Mouse (Mus musculus): ENCODE results near the gene Lrrc8e. TPM values are rescaled to one million over a fixed set of nuclear protein-coding genes. Genes with fewer than 3 reads are reported as not detected.

Lrrc8e gene
- polyA plus RNA-seq, 1 experiment from 2014 or later = 0.39 TPM

GRCm38 (mm10) chr8:4216296-4216695, 10.3 kb upstream of the Lrrc8e start:
- Histone ChIP-seq H3K9me3 (replicated peaks; ENCODE audit: control insufficient read depth, low read length) (no peaks in the 10 kb centered on the region), H3K4me1 (ENCODE audit: control insufficient read depth, insufficient read depth, low read length) (peaks cover 27% of the 10 kb centered on the region), H3K27me3 (ENCODE audit: control insufficient read depth, insufficient read depth, low read length) (peaks cover 53% of the 10 kb centered on the region), H3K36me3 (ENCODE audit: control insufficient read depth, insufficient read depth) (no peaks in the 10 kb centered on the region), H3K4me3 (ENCODE audit: low read length) (peak overlapping the region; percentile 65), H3K9ac (ENCODE audit: low read length) (no peak overlapping the region), H3K4me2 (ENCODE audit: low read depth, low read length) (peak overlapping the region; percentile 95), H3K27ac (ENCODE audit: low read length) (no peak overlapping the region)
- WGBS = 13% methylated on average over 18 of the region's 18 CpGs
- ATAC-seq (replicated peaks; ENCODE audit: extremely low read depth, insufficient read depth, low FRiP score) = no peak

- Histone ChIP-seq H3K27me3 (ENCODE audit: control insufficient read depth, insufficient read depth, low read length) (peaks cover 53% of the 10 kb centered on the region), H3K9me3 (replicated peaks; ENCODE audit: control insufficient read depth, low read length) (no peaks in the 10 kb centered on the region), H3K36me3 (ENCODE audit: control insufficient read depth, insufficient read depth) (no peaks in the 10 kb centered on the region), H3K27ac (ENCODE audit: low read length) (no peak within 1 kb of the TSS), H3K4me1 (ENCODE audit: control insufficient read depth, insufficient read depth, low read length) (peaks cover 27% of the 10 kb centered on the region), H3K4me2 (ENCODE audit: low read depth, low read length) (peak within 1 kb of the TSS; percentile 95), H3K4me3 (ENCODE audit: low read length) (peak within 1 kb of the TSS; percentile 65), H3K9ac (ENCODE audit: low read length) (peak within 1 kb of the TSS; percentile 69)
- no peak for ATAC-seq (replicated peaks; ENCODE audit: extremely low read depth, insufficient read depth, low FRiP score)
- WGBS = 2% methylated on average over 44 of the region's 44 CpGs
Observed at GRCm38 (mm10) chr8:4216791-4217621, 9.6 kb upstream of the Lrrc8e start, which contains the start of gene Prr36. Gene Prr36, minus strand, starts transcription at chr8:4217459.

GRCm38 (mm10) chr8:4219617-4220016, 7.0 kb upstream of the Lrrc8e start:
- peaks cover 14% of the 10 kb centered on the region for H3K4me1 ChIP-seq (ENCODE audit: control insufficient read depth, insufficient read depth, low read length)
- no peaks in the 10 kb centered on the region for H3K9me3 ChIP-seq (replicated peaks; ENCODE audit: control insufficient read depth, low read length)
- no peak overlapping the region for H3K9ac ChIP-seq (ENCODE audit: low read length)
- no peak overlapping the region for H3K27ac ChIP-seq (ENCODE audit: low read length)
- no peak for ATAC-seq (replicated peaks; ENCODE audit: extremely low read depth, insufficient read depth, low FRiP score)
- no peak overlapping the region for H3K4me3 ChIP-seq (ENCODE audit: low read length)
- WGBS = 88% methylated on average over 3 of the region's 3 CpGs
- H3K4me2 ChIP-seq (ENCODE audit: low read depth, low read length) = no peak overlapping the region
- no peaks in the 10 kb centered on the region for H3K36me3 ChIP-seq (ENCODE audit: control insufficient read depth, insufficient read depth)
- peaks cover 43% of the 10 kb centered on the region for H3K27me3 ChIP-seq (ENCODE audit: control insufficient read depth, insufficient read depth, low read length)

GRCm38 (mm10) chr8:4222059-4222458, 4.6 kb upstream of the Lrrc8e start:
- Histone ChIP-seq H3K4me2 (ENCODE audit: low read depth, low read length) (no peak overlapping the region), H3K9me3 (replicated peaks; ENCODE audit: control insufficient read depth, low read length) (no peaks in the 10 kb centered on the region), H3K36me3 (ENCODE audit: control insufficient read depth, insufficient read depth) (no peaks in the 10 kb centered on the region), H3K9ac (ENCODE audit: low read length) (no peak overlapping the region), H3K27ac (ENCODE audit: low read length) (no peak overlapping the region), H3K4me1 (ENCODE audit: control insufficient read depth, insufficient read depth, low read length) (peaks cover 7% of the 10 kb centered on the region; the same call in 1 of the 2 replicates), H3K4me3 (ENCODE audit: low read length) (no peak overlapping the region), H3K27me3 (ENCODE audit: control insufficient read depth, insufficient read depth, low read length) (peaks cover 28% of the 10 kb centered on the region)
- no peak for ATAC-seq (replicated peaks; ENCODE audit: extremely low read depth, insufficient read depth, low FRiP score)

- H3K27me3 ChIP-seq (ENCODE audit: control insufficient read depth, insufficient read depth, low read length) = peaks cover 24% of the 10 kb centered on the region
- no peak overlapping the region; the same call in 1 of the 2 replicates for H3K9ac ChIP-seq (ENCODE audit: low read length)
- no peak for ATAC-seq (replicated peaks; ENCODE audit: extremely low read depth, insufficient read depth, low FRiP score)
- peak overlapping the region; percentile 37 for H3K4me3 ChIP-seq (ENCODE audit: low read length)
- WGBS = 26% methylated on average over 4 of the region's 4 CpGs
- no peak overlapping the region for H3K27ac ChIP-seq (ENCODE audit: low read length)
- H3K4me2 ChIP-seq (ENCODE audit: low read depth, low read length) = peak overlapping the region; percentile 59
- H3K4me1 ChIP-seq (ENCODE audit: control insufficient read depth, insufficient read depth, low read length) = peaks cover 3% of the 10 kb centered on the region; the same call in 1 of the 2 replicates
- no peaks in the 10 kb centered on the region for H3K36me3 ChIP-seq (ENCODE audit: control insufficient read depth, insufficient read depth)
- no peaks in the 10 kb centered on the region for H3K9me3 ChIP-seq (replicated peaks; ENCODE audit: control insufficient read depth, low read length)
Observed at GRCm38 (mm10) chr8:4226323-4226722, 304 bp upstream of the Lrrc8e start.

- Histone ChIP-seq H3K4me2 (ENCODE audit: low read depth, low read length) (no peak overlapping the region), H3K36me3 (ENCODE audit: control insufficient read depth, insufficient read depth) (no peaks in the 10 kb centered on the region), H3K9ac (ENCODE audit: low read length) (no peak overlapping the region), H3K27me3 (ENCODE audit: control insufficient read depth, insufficient read depth, low read length) (peaks cover 24% of the 10 kb centered on the region), H3K4me3 (ENCODE audit: low read length) (no peak overlapping the region), H3K27ac (ENCODE audit: low read length) (no peak overlapping the region), H3K9me3 (replicated peaks; ENCODE audit: control insufficient read depth, low read length) (no peaks in the 10 kb centered on the region), H3K4me1 (ENCODE audit: control insufficient read depth, insufficient read depth, low read length) (peaks cover 3% of the 10 kb centered on the region; the same call in 1 of the 2 replicates)
- 87% methylated on average over 4 of the region's 4 CpGs for WGBS
- no peak for ATAC-seq (replicated peaks; ENCODE audit: extremely low read depth, insufficient read depth, low FRiP score)
Observed at GRCm38 (mm10) chr8:4227919-4228318, 1.3 kb downstream of the Lrrc8e start.

GRCm38 (mm10) chr8:4229784-4230183, 3.2 kb downstream of the Lrrc8e start:
- no peak for ATAC-seq (replicated peaks; ENCODE audit: extremely low read depth, insufficient read depth, low FRiP score)
- no peak overlapping the region for H3K4me3 ChIP-seq (ENCODE audit: low read length)
- peaks cover 3% of the 10 kb centered on the region; the same call in 1 of the 2 replicates for H3K4me1 ChIP-seq (ENCODE audit: control insufficient read depth, insufficient read depth, low read length)
- H3K27me3 ChIP-seq (ENCODE audit: control insufficient read depth, insufficient read depth, low read length) = peaks cover 23% of the 10 kb centered on the region
- no peaks in the 10 kb centered on the region for H3K36me3 ChIP-seq (ENCODE audit: control insufficient read depth, insufficient read depth)
- no peak overlapping the region for H3K27ac ChIP-seq (ENCODE audit: low read length)
- H3K4me2 ChIP-seq (ENCODE audit: low read depth, low read length) = no peak overlapping the region
- no peak overlapping the region for H3K9ac ChIP-seq (ENCODE audit: low read length)
- H3K9me3 ChIP-seq (replicated peaks; ENCODE audit: control insufficient read depth, low read length) = no peaks in the 10 kb centered on the region
- 60% methylated on average over 5 of the region's 5 CpGs for WGBS

GRCm38 (mm10) chr8:4230612-4231351, 4.2 kb downstream of the Lrrc8e start:
- Histone ChIP-seq H3K9me3 (replicated peaks; ENCODE audit: control insufficient read depth, low read length) (no peaks in the 10 kb centered on the region), H3K4me2 (ENCODE audit: low read depth, low read length) (no peak overlapping the region), H3K27me3 (ENCODE audit: control insufficient read depth, insufficient read depth, low read length) (peaks cover 19% of the 10 kb centered on the region), H3K4me1 (ENCODE audit: control insufficient read depth, insufficient read depth, low read length) (peaks cover 3% of the 10 kb centered on the region; the same call in 1 of the 2 replicates), H3K4me3 (ENCODE audit: low read length) (no peak overlapping the region), H3K27ac (ENCODE audit: low read length) (no peak overlapping the region), H3K36me3 (ENCODE audit: control insufficient read depth, insufficient read depth) (no peaks in the 10 kb centered on the region), H3K9ac (ENCODE audit: low read length) (no peak overlapping the region)
- no peak for ATAC-seq (replicated peaks; ENCODE audit: extremely low read depth, insufficient read depth, low FRiP score)
- 47% methylated on average over 10 of the region's 10 CpGs for WGBS
